Comparison of ENCODE assay signal across 29 mouse cellular contexts in the genomic region with DNA sequence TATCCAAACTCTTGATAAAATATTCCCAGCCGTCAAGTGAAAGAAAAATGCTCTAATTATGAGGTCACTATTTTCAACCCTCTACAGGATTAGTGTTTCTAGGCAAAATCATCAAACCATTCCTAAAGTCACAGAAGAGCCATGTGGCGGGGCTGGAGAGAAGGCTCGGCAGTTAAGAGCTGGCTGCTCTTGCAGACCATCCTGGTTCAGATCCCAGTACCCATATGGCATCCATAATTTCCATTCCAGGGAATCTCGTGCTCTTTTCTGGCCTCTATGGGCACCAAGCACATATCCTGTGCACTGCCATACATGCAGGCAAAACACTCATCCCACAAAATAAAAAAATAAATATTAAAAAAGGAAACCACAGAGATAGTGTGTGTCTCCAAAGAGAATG. TPM values are rescaled to one million over a fixed set of nuclear protein-coding genes. Genes with fewer than 3 reads are reported as not detected.
"Had no signal": no experiment of that assay in that cellular context is flagged by ENCODE, and none has a peak within 500 bp of the region (broad histone marks: within the 10 kb centered on the region; RNA-seq: fewer than 3 reads in every experiment).

No protein-coding gene starts in this region.

- H3K27me3 ChIP-seq: limb, embryonic 15.5 days; neural tube, embryonic 12.5 days; neural tube, embryonic 15.5 days had no signal

- H3K9me3 ChIP-seq: limb, embryonic 12.5 days; limb, embryonic 15.5 days; midbrain, embryonic 10.5 days; neural tube, embryonic 12.5 days; neural tube, embryonic 15.5 days had no signal

- H3K4me3 ChIP-seq: layer of hippocampus, adult 2 months; left cerebral cortex, adult 2 months; limb, embryonic 12.5 days; limb, embryonic 15.5 days; megakaryocyte, embryonic 14.5 days; midbrain, embryonic 10.5 days; neural tube, embryonic 12.5 days; neural tube, embryonic 15.5 days had no signal

- H3K27ac ChIP-seq: kidney, postnatal 0 days; layer of hippocampus, adult 2 months; left cerebral cortex, adult 2 months; limb, embryonic 12.5 days; limb, embryonic 15.5 days; liver, embryonic 14.5 days; macrophage; midbrain, embryonic 10.5 days; neural tube, embryonic 12.5 days; neural tube, embryonic 15.5 days; stomach, postnatal 0 days had no signal

- H3K4me1 ChIP-seq: limb, embryonic 15.5 days; midbrain, embryonic 10.5 days; neural tube, embryonic 12.5 days; neural tube, embryonic 15.5 days had no signal

- DNase-seq: kidney, postnatal 25 days; layer of hippocampus, adult 9-11 months; liver, postnatal 0 days; lung, embryonic 14.5 days; midbrain, embryonic 14.5 days; right cerebral cortex, adult 18-20 months; right cerebral cortex, postnatal 14 days; right cerebral cortex, postnatal 4 days; thymus, postnatal 4 days had no signal

- ATAC-seq: liver, postnatal 0 days; lung, postnatal 0 days had no signal

- H3K9ac ChIP-seq: limb, embryonic 12.5 days; limb, embryonic 15.5 days; liver, embryonic 14.5 days; liver, postnatal 0 days; lung, embryonic 14.5 days; neural tube, embryonic 12.5 days; neural tube, embryonic 15.5 days had no signal

- H3K4me2 ChIP-seq: limb, embryonic 12.5 days; limb, embryonic 15.5 days; liver, embryonic 11.5 days; lung, embryonic 14.5 days; neural tube, embryonic 12.5 days; neural tube, embryonic 15.5 days had no signal

- H3K36me3 ChIP-seq: limb, embryonic 12.5 days; limb, embryonic 15.5 days; midbrain, embryonic 10.5 days; neural tube, embryonic 12.5 days; neural tube, embryonic 15.5 days had no signal

RNA-seq across cellular contexts. Expression of a gene that starts 1.1 kb away (rescaled TPM):
- polyA plus RNA-seq: kidney, postnatal 0 days; large intestine, adult 2 months; limb, embryonic 12.5 days; limb, embryonic 15.5 days; liver, embryonic 11.5 days; liver, embryonic 14.5 days; liver, postnatal 0 days; lung, embryonic 14.5 days; lung, postnatal 0 days; macrophage; midbrain, embryonic 10.5 days; midbrain, embryonic 14.5 days; neural tube, embryonic 12.5 days; neural tube, embryonic 15.5 days; stomach, embryonic 14.5 days; stomach, postnatal 0 days; thymus, adult 2 months had no signal

RNA-seq across cellular contexts. Expression of a gene that starts 9.0 kb away (rescaled TPM):
- polyA plus RNA-seq: kidney, postnatal 0 days; large intestine, adult 2 months; limb, embryonic 12.5 days; limb, embryonic 15.5 days; liver, embryonic 11.5 days; liver, embryonic 14.5 days; liver, postnatal 0 days; lung, embryonic 14.5 days; lung, postnatal 0 days; macrophage; midbrain, embryonic 10.5 days; midbrain, embryonic 14.5 days; neural tube, embryonic 12.5 days; neural tube, embryonic 15.5 days; stomach, embryonic 14.5 days; stomach, postnatal 0 days; thymus, adult 2 months had no signal

RNA-seq across cellular contexts. Expression of a gene that starts 11.6 kb away (rescaled TPM):
- total RNA-seq: layer of hippocampus, adult 2 months; layer of hippocampus, postnatal 25 days; left cerebral cortex, adult 2 months; left cerebral cortex, postnatal 10 days; left cerebral cortex, postnatal 36 days had no signal
- polyA plus RNA-seq: kidney, postnatal 0 days; large intestine, adult 2 months; limb, embryonic 12.5 days; limb, embryonic 15.5 days; liver, embryonic 11.5 days; liver, embryonic 14.5 days; liver, postnatal 0 days; lung, embryonic 14.5 days; lung, postnatal 0 days; macrophage; midbrain, embryonic 10.5 days; midbrain, embryonic 14.5 days; neural tube, embryonic 12.5 days; neural tube, embryonic 15.5 days; stomach, embryonic 14.5 days; stomach, postnatal 0 days had no signal

RNA-seq across cellular contexts. Expression of a gene that starts 18.9 kb away (rescaled TPM):
- total RNA-seq: layer of hippocampus, adult 2 months; left cerebral cortex, adult 2 months; left cerebral cortex, postnatal 10 days; left cerebral cortex, postnatal 36 days had no signal
- polyA plus RNA-seq: kidney, postnatal 0 days; large intestine, adult 2 months; limb, embryonic 12.5 days; limb, embryonic 15.5 days; liver, embryonic 11.5 days; liver, embryonic 14.5 days; liver, postnatal 0 days; lung, embryonic 14.5 days; lung, postnatal 0 days; midbrain, embryonic 10.5 days; midbrain, embryonic 14.5 days; neural tube, embryonic 12.5 days; neural tube, embryonic 15.5 days; stomach, embryonic 14.5 days; stomach, postnatal 0 days had no signal

RNA-seq across cellular contexts. Expression of a gene that starts 27.5 kb away (rescaled TPM):
- total RNA-seq: layer of hippocampus, adult 2 months; layer of hippocampus, postnatal 25 days; left cerebral cortex, adult 2 months; left cerebral cortex, postnatal 10 days; left cerebral cortex, postnatal 36 days had no signal
- polyA plus RNA-seq: kidney, postnatal 0 days; large intestine, adult 2 months; limb, embryonic 12.5 days; limb, embryonic 15.5 days; liver, embryonic 11.5 days; liver, postnatal 0 days; lung, embryonic 14.5 days; lung, postnatal 0 days; macrophage; midbrain, embryonic 10.5 days; midbrain, embryonic 14.5 days; neural tube, embryonic 12.5 days; neural tube, embryonic 15.5 days; stomach, postnatal 0 days; thymus, adult 2 months had no signal
